Mouse (Mus musculus): ENCODE data around the gene Snn. TPM values are rescaled to one million over a fixed set of nuclear protein-coding genes. Genes with fewer than 3 reads are reported as not detected.

The Snn gene
- total RNA-seq, 2 experiments from 2014 or later, result 1.2 to 2.1 TPM

DNA sequence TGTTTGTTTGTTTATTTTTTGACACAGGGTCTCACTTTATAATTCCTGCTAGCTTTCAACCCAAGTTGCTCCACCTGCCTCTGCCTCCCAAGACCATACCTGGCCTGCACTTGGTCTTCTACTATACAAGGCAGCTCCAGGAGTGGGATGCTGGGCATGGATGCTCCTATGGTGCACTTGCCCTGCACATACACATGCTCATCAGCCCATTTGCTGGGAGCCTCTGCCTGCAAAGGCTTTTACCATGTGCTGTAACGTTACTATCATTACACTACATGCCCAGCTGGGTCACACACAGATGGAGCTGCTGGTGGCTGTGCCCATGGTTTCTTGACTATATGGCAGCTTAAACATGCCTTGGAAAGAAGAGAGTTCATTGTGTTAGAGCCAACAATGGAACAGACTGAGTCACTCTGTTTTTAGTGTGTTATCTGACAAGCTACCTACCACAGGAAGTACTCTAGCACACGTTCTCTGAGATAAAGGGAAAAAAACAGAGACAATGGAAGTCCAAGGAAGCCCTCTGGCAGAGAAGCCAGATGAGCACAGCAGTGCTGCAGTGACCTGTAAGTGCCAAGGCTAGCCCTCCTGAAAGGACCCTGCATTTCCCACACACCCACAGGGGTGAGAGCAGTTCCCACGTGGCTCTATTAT is 17.6 kb downstream of the Snn start:
- ATAC-seq (replicated peaks; ENCODE audit: poor library complexity), result peak; percentile 86

- no peak for ATAC-seq (replicated peaks; ENCODE audit: poor library complexity)
Observed at GRCm38 (mm10) chr16:11084181-11084580, 23.4 kb downstream of the Snn start.

GRCm38 (mm10) chr16:11086299-11086698 is 25.6 kb downstream of the Snn start:
- ATAC-seq (replicated peaks; ENCODE audit: poor library complexity), result no peak

- no peak; the same call in 1 of the 2 replicates for ATAC-seq (replicated peaks; ENCODE audit: poor library complexity)
Observed at GRCm38 (mm10) chr16:11086856-11087588, 26.3 kb downstream of the Snn start.

GRCm38 (mm10) chr16:11090836-11091570 is 30.3 kb downstream of the Snn start:
- no peak for ATAC-seq (replicated peaks; ENCODE audit: poor library complexity)

DNA sequence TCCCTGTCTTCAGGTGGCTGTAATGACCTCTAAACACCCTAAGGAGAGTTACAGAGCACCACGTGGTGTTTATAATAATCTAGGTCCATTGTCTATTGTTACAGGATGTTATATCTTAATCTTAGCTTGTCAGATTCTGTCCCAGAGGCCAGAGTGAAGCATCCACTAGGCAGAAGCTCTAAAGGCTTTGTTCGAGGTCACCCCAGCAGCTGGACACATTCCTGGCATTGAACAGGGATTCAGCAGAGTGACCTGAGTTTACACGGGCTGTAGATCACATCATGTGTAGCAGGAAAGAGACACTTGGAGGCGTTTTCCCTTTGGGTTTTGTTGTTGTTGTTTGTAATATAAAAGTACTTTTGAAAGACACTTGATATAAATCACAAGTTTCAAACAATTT is 31.3 kb downstream of the Snn start:
- no peak for ATAC-seq (replicated peaks; ENCODE audit: poor library complexity)

DNA sequence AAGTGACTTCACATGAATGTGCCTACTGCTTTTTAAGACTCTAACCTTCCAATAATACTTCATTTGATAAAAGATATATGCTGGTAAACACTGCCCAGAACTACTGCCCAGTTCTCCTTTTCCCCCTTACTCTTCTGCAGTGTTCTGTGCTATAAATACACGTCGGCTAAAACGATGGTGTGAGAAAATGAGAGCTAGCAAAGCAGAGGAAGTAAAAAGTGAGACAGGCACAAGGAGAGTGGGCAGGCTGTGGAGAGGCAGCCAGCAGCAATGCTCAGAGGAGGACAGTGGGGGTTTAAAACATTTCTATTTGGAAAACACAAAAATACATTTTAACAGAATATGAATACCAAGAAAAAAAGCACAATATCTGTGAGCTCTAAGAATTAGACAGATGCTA is 31.8 kb downstream of the Snn start:
- no peak for ATAC-seq (replicated peaks; ENCODE audit: poor library complexity)

- ATAC-seq (replicated peaks; ENCODE audit: poor library complexity), result peak; percentile 44; the same call in 1 of the 2 replicates
Observed at GRCm38 (mm10) chr16:11093717-11094386, 33.1 kb downstream of the Snn start.

DNA sequence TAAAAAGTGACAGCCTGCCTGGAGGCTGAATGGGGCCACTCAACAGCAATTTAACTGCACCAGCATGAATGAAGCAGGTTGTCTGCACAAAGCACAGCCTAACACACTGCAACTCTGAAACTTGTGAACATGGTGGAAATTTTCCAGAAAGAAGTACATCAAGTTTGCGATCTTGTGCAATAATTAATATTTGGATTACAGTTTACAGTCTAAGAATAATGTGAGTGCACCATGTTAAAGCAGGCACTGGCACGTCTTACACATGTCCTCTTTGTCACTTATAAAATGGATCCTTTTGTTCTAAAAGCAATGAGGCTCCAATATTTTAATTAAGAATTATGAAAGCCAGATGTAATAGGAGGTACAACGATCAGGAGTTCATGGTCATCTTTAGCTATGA is 36.6 kb downstream of the Snn start:
- ATAC-seq (replicated peaks; ENCODE audit: poor library complexity), result no peak

DNA sequence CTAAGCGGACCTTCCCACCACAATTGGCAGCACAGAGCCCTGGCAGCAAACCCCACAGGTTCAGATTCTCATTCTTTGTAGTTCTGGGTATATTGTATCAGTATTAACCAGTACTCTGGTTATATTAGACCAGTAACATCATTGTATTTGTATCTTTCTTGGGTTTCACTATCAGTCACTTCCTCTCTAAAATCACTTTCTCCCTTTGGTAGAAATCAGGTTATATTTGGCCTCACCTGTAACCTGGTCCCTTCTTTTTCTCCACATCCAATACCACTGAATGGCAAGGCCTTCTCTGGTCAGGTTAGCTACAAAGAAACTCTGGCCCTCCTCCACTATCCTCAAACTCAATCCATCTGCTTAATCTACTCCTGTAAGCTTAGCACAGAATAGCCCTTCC is 44.2 kb downstream of the Snn start:
- ATAC-seq (replicated peaks; ENCODE audit: poor library complexity), result no peak

- ATAC-seq (replicated peaks; ENCODE audit: poor library complexity), result peak; percentile 66
Observed at GRCm38 (mm10) chr16:11109198-11109740, 48.5 kb downstream of the Snn start.

GRCm38 (mm10) chr16:11122625-11123024 is 61.9 kb downstream of the Snn start:
- no peak for ATAC-seq (replicated peaks; ENCODE audit: poor library complexity)

DNA sequence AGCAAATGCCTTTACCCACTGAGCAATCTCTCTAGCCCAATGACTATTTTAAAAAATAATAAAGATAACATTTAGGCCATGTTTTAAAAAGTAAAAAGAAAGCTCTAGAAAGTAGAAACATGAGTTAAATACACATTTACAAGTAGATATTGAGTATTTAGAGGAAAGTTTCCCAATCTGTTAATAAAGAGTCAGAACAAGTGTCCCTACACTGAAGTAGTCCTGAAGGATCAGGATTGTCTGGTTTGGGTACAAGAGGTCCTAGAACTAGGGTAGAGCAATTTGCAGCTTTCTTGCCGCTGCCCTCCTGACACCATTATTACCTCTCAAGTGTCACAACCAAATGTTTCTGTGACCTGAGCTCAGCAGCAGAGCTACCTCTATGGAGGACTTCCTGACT is 63.4 kb downstream of the Snn start:
- no peak for ATAC-seq (replicated peaks; ENCODE audit: poor library complexity)

Other genes with a start within 250 kb of the Snn start
- gene Gm11172, start 248.0 kb upstream of the Snn start, total RNA-seq (2015), result not detected in 2 replicates
- gene Gm11172, start 248.0 kb upstream of the Snn start, total RNA-seq (2017), result not detected in 2 replicates
- 6.9 and 8.2 TPM in 2 replicates for gene Rmi2, start 225.9 kb upstream of the Snn start, total RNA-seq (2015)
- gene Rmi2, start 225.9 kb upstream of the Snn start, total RNA-seq (2017), result 6.0 and 6.9 TPM in 2 replicates
- gene Litaf, start 5.2 kb downstream of the Snn start, total RNA-seq (2015), result 31.8 and 35.0 TPM in 2 replicates
- gene Litaf, start 5.2 kb downstream of the Snn start, total RNA-seq (2017), result 20.7 and 25.8 TPM in 2 replicates
- 50.0 and 55.9 TPM in 2 replicates for gene Txndc11, start 73.7 kb downstream of the Snn start, total RNA-seq (2015)
- 36.1 and 39.0 TPM in 2 replicates for gene Txndc11, start 73.7 kb downstream of the Snn start, total RNA-seq (2017)
- 156 and 188 TPM in 2 replicates for gene Zc3h7a, start 115.4 kb downstream of the Snn start, total RNA-seq (2015)
- gene Zc3h7a, start 115.4 kb downstream of the Snn start, total RNA-seq (2017), result 214 and 269 TPM in 2 replicates
- 297 and 301 TPM in 2 replicates for gene Rsl1d1, start 142.4 kb downstream of the Snn start, total RNA-seq (2015)
- gene Rsl1d1, start 142.4 kb downstream of the Snn start, total RNA-seq (2017), result 270 and 301 TPM in 2 replicates
- 652 and 687 TPM in 2 replicates for gene Gspt1, start 193.4 kb downstream of the Snn start, total RNA-seq (2015)
- gene Gspt1, start 193.4 kb downstream of the Snn start, total RNA-seq (2017), result 154 and 166 TPM in 2 replicates